Mouse (Mus musculus) embryonic facial prominence, embryonic 11.5 days (tissue): ENCODE measurements at regions not wholly inside any gene's neighbourhood (a gene's known extent, or its start where the extent isn't known, plus 50 kb on each side); places are given as distances from the start of the nearest gene placed in this dataset.

ENCODE experiments used
- ATAC-seq: fragments of 200-750 bp; cut with Nextera tagmentation; replicated peaks from 2 replicates; pipeline ENCODE4 v1.8.0; 2017; ENCODE audit warnings: low read depth; ENCODE audit not compliant: insufficient number of reproducible peaks, low FRiP score, low TSS enrichment
- DNase-seq: peaks from one replicate; pipeline ENCODE4 v3.0.0-alpha.2; 2015; ENCODE audit warnings: low spot score
- H3K27ac ChIP-seq: fragments of 300-500 bp; sonication (generic); replicated peaks from 2 replicates; pipeline ENCODE4 v1.5.1; 2014; ENCODE audit warnings: mild to moderate bottlenecking, low read depth, low read length, control low read depth
- H3K27me3 ChIP-seq: fragments of 300-500 bp; sonication (generic); 2 replicates; pipeline ENCODE4 v1.6.1; 2014; ENCODE audit warnings: mild to moderate bottlenecking, low read length, moderate library complexity, mixed read lengths; ENCODE audit not compliant: control insufficient read depth, insufficient read depth
- H3K36me3 ChIP-seq: fragments of 300-500 bp; sonication (generic); replicated peaks from 2 replicates; pipeline ENCODE4 v1.6.1; 2014; ENCODE audit warnings: low read depth, mild to moderate bottlenecking, low read length, moderate library complexity, mixed read lengths; ENCODE audit not compliant: control insufficient read depth, insufficient read depth
- H3K4me1 ChIP-seq: fragments of 300-500 bp; sonication (generic); 2 replicates; pipeline ENCODE4 v1.6.1; 2014; ENCODE audit warnings: low read length, mixed read lengths; ENCODE audit not compliant: control insufficient read depth, insufficient read depth
- H3K4me2 ChIP-seq: fragments of 300-500 bp; sonication (generic); 2 replicates; pipeline ENCODE4 v1.6.1; 2014; ENCODE audit warnings: low read depth, mild to moderate bottlenecking, control low read depth, low read length, moderate library complexity
- H3K4me3 ChIP-seq: fragments of 300-500 bp; sonication (generic); 2 replicates; pipeline ENCODE4 v1.5.1; 2014; ENCODE audit warnings: low read depth, low read length, control low read depth
- H3K9ac ChIP-seq: fragments of 300-500 bp; sonication (generic); replicated peaks from 2 replicates; pipeline ENCODE4 v1.6.1; 2014; ENCODE audit warnings: mild to moderate bottlenecking, control low read depth, low read length
- H3K9me3 ChIP-seq: fragments of 300-500 bp; sonication (generic); replicated peaks from 2 replicates; pipeline ENCODE4 v1.6.1; 2016; ENCODE audit warnings: mild to moderate bottlenecking, low read length, inconsistent platforms, mixed read lengths; ENCODE audit not compliant: control insufficient read depth
- WGBS: fragments of 180-500 bp; shearing (Covaris S2); extraction: QIAGEN DNeasy Blood & Tissue Kit; methylation state at CpG from one replicate; pipeline ENCODE4 v1.1.7; 2014; 5-methylcytosine and 5-hydroxymethylcytosine counted together

DNA sequence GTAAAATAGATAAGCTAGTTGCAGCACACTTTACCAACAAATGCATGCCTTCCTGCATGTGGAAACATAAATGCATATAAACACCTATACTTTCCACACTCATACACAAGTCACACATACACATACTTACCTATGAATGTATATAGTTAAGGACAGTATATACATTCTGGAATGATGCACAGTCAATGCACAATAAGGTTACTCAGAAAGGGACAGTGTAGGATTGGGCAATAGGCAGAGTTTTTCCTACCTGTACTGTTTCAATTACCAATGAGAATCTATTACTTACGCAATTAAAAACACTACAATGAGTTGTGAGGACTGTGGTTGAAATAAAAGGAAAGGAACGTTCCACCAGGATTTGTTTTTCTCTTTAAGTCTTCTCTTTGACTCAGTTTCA, 157.5 kb upstream of the Ankrd55 start:
- WGBS: 80% methylated on average over 2 of the region's 2 CpGs
- no peak overlapping the region for H3K4me3 ChIP-seq
- H3K27ac ChIP-seq: no peak overlapping the region
- H3K9me3 ChIP-seq: no peaks in the 10 kb centered on the region
- DNase-seq: no peak
- no peak overlapping the region for H3K9ac ChIP-seq
- no peaks in the 10 kb centered on the region for H3K4me1 ChIP-seq
- no peaks in the 10 kb centered on the region for H3K27me3 ChIP-seq
- ATAC-seq: no peak
- no peak overlapping the region for H3K4me2 ChIP-seq
- no peaks in the 10 kb centered on the region for H3K36me3 ChIP-seq

DNA sequence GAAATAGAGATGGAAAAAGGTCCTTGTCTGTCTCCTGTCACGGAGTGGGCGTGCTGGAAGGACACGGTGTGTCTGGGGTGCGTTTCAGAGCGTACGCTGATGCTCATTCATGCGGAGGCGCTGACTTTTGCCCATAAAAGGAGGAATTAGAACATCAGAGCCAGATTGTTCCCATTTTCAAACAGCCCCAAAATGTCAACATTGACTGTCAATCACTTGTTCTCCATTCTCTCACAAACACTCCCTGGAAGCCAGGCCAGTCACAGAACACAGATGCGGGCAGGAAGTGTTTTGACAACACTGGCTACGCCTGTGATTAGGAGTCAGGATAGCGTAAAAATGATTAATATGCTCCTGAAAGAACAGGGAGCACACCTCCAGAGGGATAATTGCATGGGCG, 157.1 kb upstream of the Ankrd55 start:
- WGBS: 57% methylated on average over 12 of the region's 12 CpGs

DNA sequence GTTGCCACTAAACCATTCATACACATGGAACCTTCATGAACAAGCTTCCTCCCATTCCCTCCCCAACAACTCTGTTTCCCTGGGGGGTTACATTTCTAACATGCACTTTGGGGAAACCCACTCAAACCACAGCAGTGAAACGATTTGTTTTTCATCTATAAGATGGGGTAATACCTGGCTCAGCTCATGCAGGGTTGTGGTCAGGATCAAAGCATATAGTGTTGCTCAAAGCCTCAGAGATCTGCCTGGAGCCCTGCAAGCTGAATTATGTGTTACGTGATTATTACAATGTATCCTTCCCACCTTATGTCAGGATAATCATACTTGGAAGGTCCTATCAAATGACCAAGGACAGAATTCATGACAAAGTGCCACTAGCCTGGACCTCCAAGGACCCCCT, 154.5 kb upstream of the Ankrd55 start:
- 91% methylated on average over 2 of the region's 2 CpGs for WGBS
- H3K9me3 ChIP-seq: no peaks in the 10 kb centered on the region
- no peak for ATAC-seq
- H3K4me1 ChIP-seq: no peaks in the 10 kb centered on the region
- no peak overlapping the region for H3K4me3 ChIP-seq
- DNase-seq: no peak
- H3K27ac ChIP-seq: no peak overlapping the region
- H3K36me3 ChIP-seq: no peaks in the 10 kb centered on the region
- H3K27me3 ChIP-seq: no peaks in the 10 kb centered on the region
- no peak overlapping the region for H3K9ac ChIP-seq
- H3K4me2 ChIP-seq: no peak overlapping the region

More for the DNA sequence above, 157.1 kb upstream of the Ankrd55 start:
- H3K4me2 ChIP-seq: no peak overlapping the region
- ATAC-seq: no peak
- no peaks in the 10 kb centered on the region for H3K36me3 ChIP-seq
- no peak for DNase-seq
- H3K4me1 ChIP-seq: no peaks in the 10 kb centered on the region
- H3K27ac ChIP-seq: no peak overlapping the region
- no peak overlapping the region for H3K4me3 ChIP-seq
- H3K27me3 ChIP-seq: no peaks in the 10 kb centered on the region
- no peaks in the 10 kb centered on the region for H3K9me3 ChIP-seq
- H3K9ac ChIP-seq: no peak overlapping the region

DNA sequence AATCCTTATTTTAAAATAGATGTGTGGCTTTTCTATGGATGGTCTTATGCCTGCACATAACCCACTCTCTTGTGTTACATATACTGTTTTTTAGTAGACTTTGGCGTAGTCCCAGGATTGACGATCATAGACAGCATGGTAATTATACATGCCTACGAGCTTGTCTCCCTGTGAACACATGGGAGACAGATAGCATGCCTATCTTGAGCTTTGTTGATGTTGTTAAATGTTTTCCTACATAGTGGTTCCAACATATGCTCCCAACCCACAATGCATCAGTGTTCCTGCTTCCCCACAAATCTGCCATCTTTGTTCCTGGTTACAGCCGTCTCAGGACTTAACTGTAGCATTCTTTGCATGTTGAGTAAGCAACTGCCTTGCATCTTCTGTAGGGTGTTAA, 153.6 kb upstream of the Ankrd55 start:
- no peak overlapping the region for H3K4me3 ChIP-seq
- ATAC-seq: no peak

DNA sequence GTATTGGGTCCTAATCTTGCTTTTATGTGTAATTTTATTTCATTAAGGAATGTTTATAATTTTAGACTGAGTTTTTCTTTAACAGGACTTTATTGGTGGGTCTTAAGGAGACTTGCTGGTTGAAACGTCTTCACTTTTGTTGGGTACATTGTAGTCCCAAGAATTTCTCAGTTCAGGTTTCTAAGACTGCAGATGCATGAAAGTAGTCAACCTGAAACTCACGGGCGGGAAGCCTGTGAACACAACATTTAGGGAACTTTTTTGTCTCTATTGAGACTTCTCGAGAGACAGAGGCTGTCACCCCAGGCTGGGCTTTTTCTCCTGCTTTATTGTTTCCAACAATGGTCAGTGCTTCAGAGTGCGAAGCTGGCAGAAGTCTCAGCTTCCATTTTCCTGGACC, 152.5 kb upstream of the Ankrd55 start:
- H3K36me3 ChIP-seq: no peaks in the 10 kb centered on the region
- no peak overlapping the region for H3K4me2 ChIP-seq
- H3K4me1 ChIP-seq: no peaks in the 10 kb centered on the region
- DNase-seq: no peak
- H3K27ac ChIP-seq: no peak overlapping the region
- H3K4me3 ChIP-seq: no peak overlapping the region
- H3K9ac ChIP-seq: no peak overlapping the region
- no peak for ATAC-seq
- no peaks in the 10 kb centered on the region for H3K27me3 ChIP-seq
- H3K9me3 ChIP-seq: no peaks in the 10 kb centered on the region
- WGBS: 80% methylated on average over 5 of the region's 5 CpGs

More for the DNA sequence above, 153.6 kb upstream of the Ankrd55 start:
- DNase-seq: no peak
- no peak overlapping the region for H3K9ac ChIP-seq
- no peaks in the 10 kb centered on the region for H3K36me3 ChIP-seq
- whole genome bisulfite sequencing: 93% methylated on average over 4 of the region's 4 CpGs
- no peaks in the 10 kb centered on the region for H3K27me3 ChIP-seq
- H3K4me1 ChIP-seq: no peaks in the 10 kb centered on the region
- H3K4me2 ChIP-seq: no peak overlapping the region
- no peak overlapping the region for H3K27ac ChIP-seq
- H3K9me3 ChIP-seq: no peaks in the 10 kb centered on the region

DNA sequence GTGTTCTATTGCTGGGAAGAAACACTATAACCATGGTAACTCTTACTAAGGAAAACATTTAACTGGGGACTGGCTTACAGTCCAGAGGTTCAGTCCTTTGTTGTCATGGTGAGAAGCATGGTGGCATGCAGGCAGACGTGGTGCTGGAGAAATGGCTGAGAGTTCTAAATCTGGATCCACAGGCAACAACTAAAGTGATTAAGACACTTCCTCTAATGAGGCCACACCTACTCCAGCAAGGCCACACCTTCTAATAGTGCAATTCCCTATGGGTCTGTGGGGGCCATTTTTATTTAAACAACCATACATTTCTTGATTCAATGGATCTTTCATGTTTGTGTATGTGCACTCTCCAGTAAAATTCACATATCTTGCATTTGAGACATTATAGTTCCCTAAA, 151.4 kb upstream of the Ankrd55 start:
- WGBS: 69% methylated on average over 1 of the region's 1 CpGs
- H3K4me1 ChIP-seq: no peaks in the 10 kb centered on the region
- no peak overlapping the region for H3K27ac ChIP-seq
- DNase-seq: no peak
- no peaks in the 10 kb centered on the region for H3K9me3 ChIP-seq
- H3K36me3 ChIP-seq: no peaks in the 10 kb centered on the region
- ATAC-seq: no peak
- no peak overlapping the region for H3K4me3 ChIP-seq
- no peak overlapping the region for H3K9ac ChIP-seq
- no peaks in the 10 kb centered on the region for H3K27me3 ChIP-seq
- no peak overlapping the region for H3K4me2 ChIP-seq

DNA sequence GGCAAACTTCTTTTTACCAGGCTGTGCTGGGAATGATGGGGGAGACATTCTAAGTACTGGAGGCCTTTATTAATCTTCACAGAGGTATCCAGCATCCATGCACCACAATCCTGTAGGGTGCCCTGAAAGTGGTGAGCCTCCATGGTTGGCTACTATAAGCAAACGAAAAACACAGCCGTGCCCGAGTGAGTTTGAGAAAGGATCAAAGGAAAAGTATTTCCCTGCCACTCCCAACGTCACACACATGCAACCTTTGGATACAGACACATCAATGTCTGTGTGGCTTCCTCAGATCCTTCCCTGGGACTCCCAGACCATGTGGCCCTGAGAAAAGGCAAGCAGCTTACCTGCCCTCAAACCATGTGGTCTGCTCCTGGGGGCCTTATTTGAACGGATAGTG, 147.4 kb upstream of the Ankrd55 start:
- no peak overlapping the region for H3K4me3 ChIP-seq
- no peaks in the 10 kb centered on the region for H3K4me1 ChIP-seq
- ATAC-seq (no peak), DNase-seq (no peak)
- H3K27ac ChIP-seq: no peak overlapping the region
- no peak overlapping the region for H3K4me2 ChIP-seq
- H3K36me3 ChIP-seq: no peaks in the 10 kb centered on the region
- WGBS: 57% methylated on average over 5 of the region's 5 CpGs
- no peaks in the 10 kb centered on the region for H3K27me3 ChIP-seq
- no peaks in the 10 kb centered on the region for H3K9me3 ChIP-seq
- H3K9ac ChIP-seq: no peak overlapping the region

DNA sequence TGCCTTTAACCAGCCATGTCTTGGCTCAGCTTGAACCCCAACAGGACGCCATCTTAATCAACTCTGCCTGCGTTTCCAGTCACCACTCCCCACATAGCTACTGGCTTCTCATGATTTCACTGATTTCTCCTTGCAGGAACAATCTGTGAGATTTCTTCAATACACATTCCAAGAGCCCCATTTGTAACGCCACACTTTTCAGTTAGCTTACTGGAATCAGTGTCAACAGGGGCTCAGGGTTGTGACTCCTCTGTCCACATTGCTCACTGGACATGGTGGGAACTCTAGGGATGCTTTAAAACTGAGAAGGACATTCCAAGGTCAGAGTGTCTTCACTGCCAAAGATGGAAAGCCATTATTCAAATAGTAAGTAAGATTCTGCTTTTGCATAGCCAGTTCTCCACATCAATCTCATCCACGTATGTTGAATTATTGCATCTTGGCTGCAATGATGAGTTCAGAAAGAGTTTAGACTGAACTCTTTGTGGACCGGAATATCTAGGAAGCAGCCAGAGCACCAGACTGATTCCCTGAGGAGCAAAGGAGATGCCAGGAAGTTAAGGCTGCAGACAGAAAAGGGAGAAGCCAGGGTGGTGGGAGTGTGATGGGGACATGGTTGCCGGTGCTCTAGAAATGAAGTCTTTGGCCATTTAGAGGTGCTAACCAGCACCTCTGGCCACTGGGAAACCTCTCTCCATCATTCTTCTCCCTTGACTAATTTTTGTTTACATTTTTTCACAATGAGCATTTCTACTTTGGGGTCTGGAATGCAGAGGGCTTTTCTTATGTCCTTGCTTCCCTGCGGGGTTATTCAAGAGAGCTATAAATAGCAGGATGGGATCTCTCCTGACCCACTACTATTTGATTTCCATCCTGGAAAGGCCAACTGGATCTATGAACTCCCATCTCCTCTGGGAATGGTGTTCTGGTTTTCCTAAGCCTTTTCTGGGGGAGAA, 143.6 kb upstream of the Ankrd55 start:
- DNase-seq: no peak
- no peaks in the 10 kb centered on the region for H3K9me3 ChIP-seq
- no peak overlapping the region for H3K9ac ChIP-seq
- no peaks in the 10 kb centered on the region for H3K27me3 ChIP-seq
- ATAC-seq: no peak
- no peaks in the 10 kb centered on the region for H3K36me3 ChIP-seq
- H3K27ac ChIP-seq: no peak overlapping the region
- no peak overlapping the region for H3K4me3 ChIP-seq
- no peaks in the 10 kb centered on the region for H3K4me1 ChIP-seq
- H3K4me2 ChIP-seq: no peak overlapping the region
- WGBS: 78% methylated on average over 7 of the region's 7 CpGs
